9 mouse cellular contexts compared by ENCODE assay signal in the genomic region with DNA sequence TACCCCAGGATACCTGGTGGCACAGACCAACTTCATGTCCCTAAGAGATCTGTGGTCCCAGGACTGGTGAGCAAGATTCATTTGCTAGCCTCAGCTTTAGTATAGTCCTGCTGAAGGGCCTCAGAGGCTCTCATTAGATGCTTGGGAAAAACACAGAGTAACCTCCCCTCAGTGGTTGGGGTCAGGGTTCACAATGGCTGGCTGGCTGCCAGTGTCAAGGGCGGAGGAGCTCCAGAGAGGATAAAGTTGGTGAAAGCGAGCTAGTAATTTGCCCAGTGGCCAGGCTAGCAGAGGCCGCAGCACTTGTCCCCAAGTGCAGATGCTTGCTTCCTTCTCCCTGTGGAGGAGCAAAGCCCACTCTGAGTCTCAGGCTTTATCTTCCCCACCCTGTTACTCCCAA.
DNase-seq lines count a peak whose midpoint lies in the region; ATAC-seq and TF ChIP-seq lines count a peak whose summit lies in the region.
"Had no signal": no experiment of that assay in that cellular context is flagged by ENCODE, and none has a peak within 500 bp of the region (broad histone marks: within the 10 kb centered on the region; RNA-seq: fewer than 3 reads in every experiment).

No protein-coding gene starts in this region.

- 44% methylated on average over 3 of the region's 3 CpGs for WGBS in intestine, embryonic 16.5 days

- DNase-seq in lung, postnatal 4 days = peak; percentile 6 to 27
- DNase-seq in lung, postnatal 14 days = no peak
- DNase-seq in kidney, postnatal 25 days = peak; percentile 84 to 90
- peak; percentile 88 for DNase-seq in retina, postnatal 1 day
- no peak for DNase-seq in left cerebral cortex, adult 2 months (ENCODE audit: extremely low spot score in 1 of 2, low spot score in 2 of 2)
- DNase-seq: thymus, postnatal 4 days had no signal

- H3K27ac ChIP-seq in intestine, embryonic 16.5 days (ENCODE audit: low read length) = no peak overlapping the region
- H3K27ac ChIP-seq in left cerebral cortex, adult 2 months = no peak overlapping the region

- no peak overlapping the region for H3K4me3 ChIP-seq in intestine, embryonic 16.5 days (ENCODE audit: low read length)
- H3K4me3 ChIP-seq in left cerebral cortex, adult 2 months = no peak overlapping the region

- no peaks in the 10 kb centered on the region for H3K36me3 ChIP-seq in intestine, embryonic 16.5 days (ENCODE audit: control insufficient read depth, insufficient read depth, low read length)
- H3K36me3 ChIP-seq: G1E had no signal

- H3K9me3 ChIP-seq in intestine, embryonic 16.5 days (ENCODE audit: control insufficient read depth, low read length) = no peaks in the 10 kb centered on the region

- intact Hi-C loops in left cerebral cortex, adult 2 months (cut with DNase I) = no loop called here

- no peak overlapping the region for H3K9ac ChIP-seq in intestine, embryonic 16.5 days (ENCODE audit: low read depth, low read length)

- H3K4me2 ChIP-seq in intestine, embryonic 16.5 days (ENCODE audit: low read depth, low read length) = no peak overlapping the region

- H3K27me3 ChIP-seq in intestine, embryonic 16.5 days (replicated peaks; ENCODE audit: control insufficient read depth, insufficient read depth, low read length) = no peaks in the 10 kb centered on the region

- peak; percentile 85 for ATAC-seq in intestine, embryonic 16.5 days
- ATAC-seq in cerebellum, adult (ENCODE audit: insufficient number of reproducible peaks, low FRiP score, low TSS enrichment) = no peak

- no peak for TF ChIP-seq CTCF in left cerebral cortex, adult 2 months (IDR thresholded peaks at IDR 0.05)

- H3K4me1 ChIP-seq in intestine, embryonic 16.5 days (ENCODE audit: control insufficient read depth, insufficient read depth, low read length) = 0 out of 2 replicates have a peak, but pooled peaks cover 4% of the 10 kb centered on the region

Comparison
In these comparisons a context has a peak if more than half of its experiments do, and no peak if none do; other contexts are left out.
1. DNase-seq: peak in lung, postnatal 4 days (2 of 2), kidney, postnatal 25 days (2 of 2) and retina, postnatal 1 day (single experiment); none in lung, postnatal 14 days (single experiment) and left cerebral cortex, adult 2 months (0 of 2).